Mouse (Mus musculus) hindbrain, embryonic 16.5 days (tissue): ENCODE results near the gene Inpp5k. TPM values are rescaled to one million over a fixed set of nuclear protein-coding genes. Genes with fewer than 3 reads are reported as not detected.
A peak's percentile ranks its signal among the peaks of the same experiment; 100 is the strongest.

Experiments used
- ATAC-seq: fragments of 200-750 bp; cut with Nextera tagmentation; 2 replicates; pipeline ENCODE4 v1.8.0; 2017; ENCODE audit warnings: moderate TSS enrichment, moderate library complexity
- H3K27ac ChIP-seq: fragments of 300-500 bp; sonication (generic); 2 replicates; pipeline ENCODE4 v1.5.1; 2014; ENCODE audit warnings: low read depth, mild to moderate bottlenecking, control low read depth, low read length, moderate library complexity
- H3K27me3 ChIP-seq: fragments of 300-500 bp; sonication (generic); replicated peaks from 2 replicates; pipeline ENCODE4 v1.6.1; 2014; ENCODE audit warnings: low read length; ENCODE audit not compliant: control insufficient read depth, insufficient read depth
- H3K36me3 ChIP-seq: fragments of 300-500 bp; sonication (generic); 2 replicates; pipeline ENCODE4 v1.6.1; 2014; ENCODE audit warnings: mild to moderate bottlenecking, low read length, moderate library complexity, mixed read lengths; ENCODE audit not compliant: control insufficient read depth, insufficient read depth
- H3K4me1 ChIP-seq: fragments of 300-500 bp; sonication (generic); 2 replicates; pipeline ENCODE4 v1.6.1; 2014; ENCODE audit warnings: low read depth, low read length; ENCODE audit not compliant: control insufficient read depth, insufficient read depth
- H3K4me2 ChIP-seq: fragments of 300-500 bp; sonication (generic); 2 replicates; pipeline ENCODE4 v1.6.1; 2014; ENCODE audit warnings: mild to moderate bottlenecking, low read length, control low read depth, moderate library complexity
- H3K4me3 ChIP-seq: fragments of 300-500 bp; sonication (generic); 2 replicates; pipeline ENCODE4 v1.5.1; 2014; ENCODE audit warnings: mild to moderate bottlenecking, low read length, control low read depth, moderate library complexity
- H3K9ac ChIP-seq: fragments of 300-500 bp; sonication (generic); 2 replicates; pipeline ENCODE4 v1.6.1; 2014; ENCODE audit warnings: low read depth, mild to moderate bottlenecking, control low read depth, low read length, moderate library complexity
- H3K9me3 ChIP-seq: fragments of 300-500 bp; sonication (generic); 2 replicates; pipeline ENCODE4 v1.6.1; 2014; ENCODE audit warnings: mild to moderate bottlenecking, low read length, moderate library complexity; ENCODE audit not compliant: control insufficient read depth
- WGBS: fragments of 180-500 bp; shearing (Covaris S2); extraction: QIAGEN DNeasy Blood & Tissue Kit; methylation state at CpG from one replicate; pipeline ENCODE4 v1.1.7; 2014; 5-methylcytosine and 5-hydroxymethylcytosine counted together
- polyA plus RNA-seq: library from polyadenylated mRNA; unstranded; fragments of >200 nt; fragmentation: Nextera tagmentation; extraction: Ambion mirVana; gene quantifications from 2 replicates; pipeline ENCODE4 v1.2.1, GENCODE M21; 2015

Gene Inpp5k
- polyA plus RNA-seq, 1 experiment from 2014 or later, result 39.8 TPM

- no peak for ATAC-seq
Observed at GRCm38 (mm10) chr11:75666296-75666695, 35.5 kb downstream of the Inpp5k start.

GRCm38 (mm10) chr11:75668621-75669020 lies 37.8 kb downstream of the Inpp5k start:
- 86% methylated on average over 3 of the region's 3 CpGs for WGBS
- no peak for ATAC-seq
- no peak overlapping the region for H3K4me2 ChIP-seq

More at GRCm38 (mm10) chr11:75666296-75666695, 35.5 kb downstream of the Inpp5k start:
- Histone ChIP-seq H3K36me3 (peaks cover 20% of the 10 kb centered on the region), H3K9ac (no peak overlapping the region), H3K4me1 (no peaks in the 10 kb centered on the region), H3K27ac (no peak overlapping the region), H3K4me3 (no peak overlapping the region), H3K27me3 (no peaks in the 10 kb centered on the region), H3K9me3 (no peaks in the 10 kb centered on the region), H3K4me2 (no peak overlapping the region)
- 98% methylated on average over 6 of the region's 6 CpGs for WGBS

GRCm38 (mm10) chr11:75669176-75669852 lies 38.5 kb downstream of the Inpp5k start:
- peaks cover 16% of the 10 kb centered on the region; the same call in 1 of the 2 replicates for H3K36me3 ChIP-seq
- H3K4me1 ChIP-seq, result no peaks in the 10 kb centered on the region
- H3K4me2 ChIP-seq, result no peak overlapping the region
- no peak overlapping the region for H3K9ac ChIP-seq
- no peaks in the 10 kb centered on the region for H3K27me3 ChIP-seq
- 85% methylated on average over 11 of the region's 11 CpGs for WGBS
- ATAC-seq, result no peak
- H3K4me3 ChIP-seq, result no peak overlapping the region
- H3K9me3 ChIP-seq, result no peaks in the 10 kb centered on the region
- no peak overlapping the region for H3K27ac ChIP-seq

More at GRCm38 (mm10) chr11:75668621-75669020, 37.8 kb downstream of the Inpp5k start:
- peaks cover 16% of the 10 kb centered on the region; the same call in 1 of the 2 replicates for H3K36me3 ChIP-seq
- H3K9me3 ChIP-seq, result no peaks in the 10 kb centered on the region
- H3K27ac ChIP-seq, result no peak overlapping the region
- H3K4me3 ChIP-seq, result no peak overlapping the region
- H3K9ac ChIP-seq, result no peak overlapping the region
- H3K27me3 ChIP-seq, result no peaks in the 10 kb centered on the region
- no peaks in the 10 kb centered on the region for H3K4me1 ChIP-seq

- WGBS, result 88% methylated on average over 12 of the region's 12 CpGs
- H3K9ac ChIP-seq, result no peak overlapping the region
- H3K4me3 ChIP-seq, result no peak overlapping the region
- ATAC-seq, result no peak
- H3K9me3 ChIP-seq, result no peaks in the 10 kb centered on the region
- no peaks in the 10 kb centered on the region for H3K4me1 ChIP-seq
- H3K27ac ChIP-seq, result no peak overlapping the region
- H3K4me2 ChIP-seq, result no peak overlapping the region
- peaks cover 16% of the 10 kb centered on the region; the same call in 1 of the 2 replicates for H3K36me3 ChIP-seq
- H3K27me3 ChIP-seq, result no peaks in the 10 kb centered on the region
Observed at GRCm38 (mm10) chr11:75669853-75670200, 39.0 kb downstream of the Inpp5k start.

- Histone ChIP-seq H3K4me3 (no peak overlapping the region), H3K9ac (no peak overlapping the region), H3K36me3 (peaks cover 16% of the 10 kb centered on the region; the same call in 1 of the 2 replicates), H3K27me3 (no peaks in the 10 kb centered on the region), H3K9me3 (no peaks in the 10 kb centered on the region), H3K4me1 (no peaks in the 10 kb centered on the region), H3K27ac (no peak overlapping the region), H3K4me2 (no peak overlapping the region)
- whole genome bisulfite sequencing, result 81% methylated on average over 22 of the region's 22 CpGs
- ATAC-seq, result no peak
Observed at GRCm38 (mm10) chr11:75671426-75672180, 40.8 kb downstream of the Inpp5k start.

- H3K9me3 ChIP-seq, result no peaks in the 10 kb centered on the region
- no peak overlapping the region for H3K9ac ChIP-seq
- no peak overlapping the region for H3K4me2 ChIP-seq
- H3K4me1 ChIP-seq, result no peaks in the 10 kb centered on the region
- no peaks in the 10 kb centered on the region for H3K27me3 ChIP-seq
- peaks cover 13% of the 10 kb centered on the region; the same call in 1 of the 2 replicates for H3K36me3 ChIP-seq
- ATAC-seq, result no peak
- no peak overlapping the region for H3K27ac ChIP-seq
- H3K4me3 ChIP-seq, result no peak overlapping the region
- WGBS, result 91% methylated on average over 5 of the region's 5 CpGs
Observed at GRCm38 (mm10) chr11:75673411-75673810, 42.6 kb downstream of the Inpp5k start.

GRCm38 (mm10) chr11:75674875-75675274 lies 44.1 kb downstream of the Inpp5k start:
- 87% methylated on average over 3 of the region's 3 CpGs for WGBS
- Histone ChIP-seq H3K4me1 (peaks cover 2% of the 10 kb centered on the region; the same call in 1 of the 2 replicates), H3K27me3 (no peaks in the 10 kb centered on the region), H3K36me3 (peaks cover 6% of the 10 kb centered on the region; the same call in 1 of the 2 replicates), H3K4me2 (no peak overlapping the region), H3K9me3 (no peaks in the 10 kb centered on the region), H3K9ac (no peak overlapping the region), H3K4me3 (no peak overlapping the region), H3K27ac (no peak overlapping the region)
- no peak for ATAC-seq

DNA sequence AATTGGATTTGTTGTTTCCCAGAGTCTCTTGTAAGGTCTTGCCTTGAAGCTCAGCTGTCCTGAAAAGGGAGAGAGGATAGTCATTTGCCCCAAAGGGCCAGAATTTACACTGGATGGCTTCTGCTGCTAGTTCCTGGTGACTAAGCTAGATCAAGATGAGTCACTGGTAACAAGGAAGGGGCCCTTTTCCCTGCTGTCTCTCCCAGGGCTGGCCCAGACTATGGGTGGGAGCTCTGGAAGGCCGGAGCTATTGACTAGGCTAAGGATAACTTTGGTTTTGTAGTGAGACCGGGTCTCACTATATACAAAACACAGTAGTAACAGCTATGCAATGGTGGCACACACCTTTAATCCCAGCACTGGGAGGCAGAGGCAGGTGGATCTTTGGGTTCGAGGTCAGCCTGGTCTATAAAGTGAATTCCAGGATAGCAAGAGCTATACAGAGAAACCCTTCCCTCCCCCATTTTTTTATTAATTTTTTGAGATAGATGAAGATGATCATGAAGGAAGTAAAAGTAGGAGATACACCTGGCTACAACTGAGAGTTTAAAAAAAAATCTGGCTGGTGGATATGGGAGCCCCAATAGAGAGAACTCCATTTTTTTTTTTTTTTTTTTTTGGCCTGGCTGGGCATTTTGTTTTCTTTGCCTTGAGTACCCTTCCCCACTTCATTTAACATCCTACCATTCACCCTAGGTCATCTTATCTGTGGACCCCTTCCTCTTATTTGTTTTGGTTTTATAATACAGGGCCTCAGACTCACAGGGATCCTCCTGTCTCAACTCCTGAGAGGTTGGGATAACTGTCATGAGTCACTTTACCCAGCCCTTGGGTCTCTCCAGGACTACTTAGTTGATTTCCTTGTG lies 47.3 kb downstream of the Inpp5k start:
- WGBS, result 89% methylated on average over 3 of the region's 3 CpGs
- H3K36me3 ChIP-seq, result no peaks in the 10 kb centered on the region
- ATAC-seq, result no peak
- peak overlapping the region; percentile 57 for H3K9ac ChIP-seq
- H3K4me1 ChIP-seq, result peaks cover 17% of the 10 kb centered on the region
- H3K27me3 ChIP-seq, result no peaks in the 10 kb centered on the region
- H3K4me3 ChIP-seq, result peak overlapping the region; percentile 99
- no peaks in the 10 kb centered on the region for H3K9me3 ChIP-seq
- H3K4me2 ChIP-seq, result peak overlapping the region; percentile 69
- H3K27ac ChIP-seq, result peak overlapping the region; percentile 92
